Mouse (Mus musculus) CD4-positive, CD25-positive, alpha-beta regulatory T cell, adult 9 weeks (primary cell): ENCODE results near the gene Acacb. TPM values are rescaled to one million over a fixed set of nuclear protein-coding genes. Genes with fewer than 3 reads are reported as not detected.

ENCODE experiments used
- polyA plus RNA-seq: library from polyadenylated mRNA; unstranded; fragments of 100-300 nt; shearing (Covaris generic); gene quantifications from one replicate; pipeline ENCODE4 v1.2.1, GENCODE M21; 2017

Gene Acacb
- 0.99 TPM for polyA plus RNA-seq

GRCm38 (mm10) chr5:114146028-114146888 is at the start of gene Acacb:
Gene Acacb (plus strand): TSS chr5:114146535.

GRCm38 (mm10) chr5:114127374-114128349 is 18.7 kb upstream of the Acacb start, which contains the start of gene Alkbh2:
Gene Alkbh2 (minus strand): TSS chr5:114128218.

GRCm38 (mm10) chr5:114130211-114130605 is 16.1 kb upstream of the Acacb start, which contains the start of gene Ung:
Gene Ung (plus strand): TSS chr5:114130386.

GRCm38 (mm10) chr5:114273693-114274402 is 127.5 kb downstream of the Acacb start, which contains the start of gene Foxn4:
Gene Foxn4 (minus strand): TSS chr5:114273807.

GRCm38 (mm10) chr5:114288874-114289273 is 142.5 kb downstream of the Acacb start, which contains the start of gene Myo1h:
Gene Myo1h (plus strand): TSS chr5:114289166.

Other genes with a start within 250 kb of the Acacb start
- gene Coro1c, start 237.8 kb upstream of the Acacb start, polyA plus RNA-seq, result 95.9 TPM
- 19.3 TPM for gene Ssh1, start 152.6 kb upstream of the Acacb start, polyA plus RNA-seq
- gene Dao, start 142.8 kb upstream of the Acacb start, polyA plus RNA-seq, result 0.71 TPM
- 1.6 TPM for gene Usp30, start 81.1 kb upstream of the Acacb start, polyA plus RNA-seq
- 0.20 TPM for gene Svop, start 55.0 kb upstream of the Acacb start, polyA plus RNA-seq
- gene Alkbh2, start 18.3 kb upstream of the Acacb start, polyA plus RNA-seq, result 20.8 TPM
- 1.5 TPM for gene Ung, start 16.1 kb upstream of the Acacb start, polyA plus RNA-seq
- not detected for gene Foxn4, start 127.3 kb downstream of the Acacb start, polyA plus RNA-seq
- gene Myo1h, start 142.6 kb downstream of the Acacb start, polyA plus RNA-seq, result 7.1 TPM
- gene Kctd10, start 234.0 kb downstream of the Acacb start, polyA plus RNA-seq, result 165 TPM
- 45.1 TPM for gene Ube3b, start 234.1 kb downstream of the Acacb start, polyA plus RNA-seq